Mouse (Mus musculus) limb, embryonic 13.5 days (tissue): ENCODE measurements around the gene Rps19. TPM values are rescaled to one million over a fixed set of nuclear protein-coding genes. Genes with fewer than 3 reads are reported as not detected.
A peak's percentile ranks its signal among the peaks of the same experiment; 100 is the strongest.

ENCODE experiments used
- ATAC-seq: fragments of 200-750 bp; cut with Nextera tagmentation; 2 replicates; pipeline ENCODE4 v1.8.0; 2017; ENCODE audit warnings: low read depth, moderate number of reproducible peaks, moderate TSS enrichment; ENCODE audit not compliant: low FRiP score
- H3K27ac ChIP-seq: fragments of 300-500 bp; sonication (generic); 2 replicates; pipeline ENCODE4 v1.5.1; 2015; ENCODE audit warnings: inconsistent platforms, mild to moderate bottlenecking, moderate library complexity
- H3K27me3 ChIP-seq: fragments of 300-500 bp; sonication (generic); 2 replicates; pipeline ENCODE4 v1.6.1; 2015; ENCODE audit warnings: mild to moderate bottlenecking, inconsistent platforms
- H3K36me3 ChIP-seq: fragments of 300-500 bp; sonication (generic); 2 replicates; pipeline ENCODE4 v1.6.1; 2015; ENCODE audit warnings: inconsistent platforms, mild to moderate bottlenecking, moderate library complexity
- H3K4me1 ChIP-seq: fragments of 300-500 bp; sonication (generic); 2 replicates; pipeline ENCODE4 v1.6.1; 2015; ENCODE audit warnings: inconsistent platforms
- H3K4me2 ChIP-seq: fragments of 300-500 bp; sonication (generic); replicated peaks from 2 replicates; pipeline ENCODE4 v1.6.1; 2015; ENCODE audit warnings: inconsistent platforms, mild to moderate bottlenecking, moderate library complexity
- H3K4me3 ChIP-seq: fragments of 300-500 bp; sonication (generic); 2 replicates; pipeline ENCODE4 v1.5.1; 2015; ENCODE audit warnings: moderate library complexity, mild to moderate bottlenecking, inconsistent platforms
- H3K9ac ChIP-seq: fragments of 300-500 bp; sonication (generic); 2 replicates; pipeline ENCODE4 v1.6.1; 2015; ENCODE audit warnings: mild to moderate bottlenecking, inconsistent platforms
- H3K9me3 ChIP-seq: fragments of 300-500 bp; sonication (generic); 2 replicates; pipeline ENCODE4 v1.6.1; 2016; ENCODE audit warnings: inconsistent platforms
- WGBS: fragments of 180-500 bp; shearing (Covaris S2); methylation state at CpG from one replicate; pipeline ENCODE4 v1.1.7; 2015; 5-methylcytosine and 5-hydroxymethylcytosine counted together
- polyA plus RNA-seq: library from polyadenylated mRNA; unstranded; fragments of >200 nt; fragmentation: Nextera tagmentation; extraction: Ambion mirVana; gene quantifications from 2 replicates; pipeline ENCODE4 v1.2.1, GENCODE M21; 2015

The Rps19 gene
- polyA plus RNA-seq, 1 experiment from 2014 or later, result 2,528 TPM

DNA sequence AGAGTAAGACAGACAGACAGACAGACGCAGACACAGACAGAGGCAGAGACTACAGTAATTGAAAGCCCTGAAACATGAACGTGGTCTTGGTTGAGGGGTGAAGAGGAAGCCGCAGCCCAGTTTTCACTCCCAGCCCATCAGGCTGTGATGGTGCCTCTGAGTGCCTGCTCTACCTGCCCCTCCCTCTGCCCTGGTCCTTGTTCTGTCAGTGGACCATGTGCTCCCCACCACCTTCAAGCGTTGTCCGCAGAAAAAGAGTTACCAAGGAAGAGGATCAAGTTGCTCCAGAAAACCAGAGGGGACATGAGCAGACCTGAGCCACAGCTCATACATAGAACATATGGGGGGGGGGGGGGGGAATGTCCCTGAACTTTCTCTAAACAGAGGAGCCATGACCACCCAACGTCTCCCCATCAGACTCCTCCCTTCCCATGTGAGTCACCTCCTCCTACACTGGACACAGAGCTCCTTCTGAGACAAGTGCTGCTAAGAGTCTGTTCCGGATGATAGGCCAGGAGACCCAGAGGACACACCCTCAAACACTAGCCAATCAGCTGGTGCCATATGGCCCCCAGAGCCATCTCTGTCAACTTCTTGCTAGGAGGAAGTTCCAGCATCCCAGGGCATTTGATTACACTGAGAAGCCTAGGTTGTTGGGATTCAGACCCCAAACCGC is 31.5 kb upstream of the Rps19 start:
- H3K4me2 ChIP-seq, result no peak overlapping the region
- peak; percentile 45; the same call in 1 of the 2 replicates for ATAC-seq
- WGBS, result 75% methylated on average over 8 of the region's 8 CpGs
- H3K9me3 ChIP-seq, result no peaks in the 10 kb centered on the region
- H3K4me1 ChIP-seq, result peaks cover 5% of the 10 kb centered on the region; the same call in 1 of the 2 replicates
- H3K9ac ChIP-seq, result no peak overlapping the region
- no peak overlapping the region for H3K27ac ChIP-seq
- no peak overlapping the region for H3K4me3 ChIP-seq
- H3K27me3 ChIP-seq, result no peaks in the 10 kb centered on the region
- H3K36me3 ChIP-seq, result no peaks in the 10 kb centered on the region

DNA sequence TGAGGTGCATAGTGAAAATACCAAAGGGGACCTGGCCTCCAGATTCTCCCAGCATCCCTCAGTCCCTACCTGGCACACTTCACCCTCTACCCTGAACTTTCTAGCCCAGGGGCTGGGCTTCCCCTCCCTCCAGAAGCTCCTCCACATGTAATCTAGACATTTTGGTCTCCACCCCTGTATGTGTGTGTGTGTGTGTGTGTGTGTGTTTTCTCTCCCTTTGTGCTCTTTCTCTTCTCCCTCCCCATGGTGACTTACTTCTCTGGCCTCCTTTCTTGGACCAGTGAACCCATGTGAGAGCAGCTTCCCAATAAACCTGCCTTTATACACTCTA is 31.0 kb upstream of the Rps19 start:
- Histone ChIP-seq H3K4me2 (no peak overlapping the region), H3K4me1 (peaks cover 5% of the 10 kb centered on the region; the same call in 1 of the 2 replicates), H3K9me3 (no peaks in the 10 kb centered on the region), H3K27ac (no peak overlapping the region), H3K9ac (no peak overlapping the region), H3K4me3 (no peak overlapping the region), H3K36me3 (no peaks in the 10 kb centered on the region), H3K27me3 (no peaks in the 10 kb centered on the region)
- no peak for ATAC-seq

DNA sequence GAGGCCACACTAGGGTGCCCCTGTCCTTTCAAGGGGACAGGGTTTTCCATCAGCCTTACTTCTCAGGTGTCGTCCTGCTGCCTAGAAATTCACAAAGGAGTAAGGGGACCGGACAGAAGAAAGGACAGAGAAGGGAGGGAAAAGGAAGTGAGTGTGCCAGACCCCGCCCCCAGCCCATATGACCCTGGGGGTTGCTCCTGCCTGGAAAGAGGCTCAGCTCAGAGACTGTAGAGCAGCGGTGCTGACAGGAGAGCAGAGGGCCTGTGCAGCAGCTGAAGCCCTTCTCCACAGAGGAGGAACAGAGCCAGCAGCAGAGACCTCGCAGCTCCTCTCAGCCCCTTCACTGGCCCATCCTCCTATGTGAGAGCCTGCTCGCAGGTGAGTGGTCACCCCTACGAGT is 30.5 kb upstream of the Rps19 start:
- H3K9me3 ChIP-seq, result no peaks in the 10 kb centered on the region
- H3K9ac ChIP-seq, result no peak overlapping the region
- no peak overlapping the region for H3K4me2 ChIP-seq
- H3K36me3 ChIP-seq, result no peaks in the 10 kb centered on the region
- no peak for ATAC-seq
- peaks cover 5% of the 10 kb centered on the region; the same call in 1 of the 2 replicates for H3K4me1 ChIP-seq
- H3K27me3 ChIP-seq, result no peaks in the 10 kb centered on the region
- no peak overlapping the region for H3K27ac ChIP-seq
- 31% methylated on average over 7 of the region's 7 CpGs for WGBS
- H3K4me3 ChIP-seq, result no peak overlapping the region

DNA sequence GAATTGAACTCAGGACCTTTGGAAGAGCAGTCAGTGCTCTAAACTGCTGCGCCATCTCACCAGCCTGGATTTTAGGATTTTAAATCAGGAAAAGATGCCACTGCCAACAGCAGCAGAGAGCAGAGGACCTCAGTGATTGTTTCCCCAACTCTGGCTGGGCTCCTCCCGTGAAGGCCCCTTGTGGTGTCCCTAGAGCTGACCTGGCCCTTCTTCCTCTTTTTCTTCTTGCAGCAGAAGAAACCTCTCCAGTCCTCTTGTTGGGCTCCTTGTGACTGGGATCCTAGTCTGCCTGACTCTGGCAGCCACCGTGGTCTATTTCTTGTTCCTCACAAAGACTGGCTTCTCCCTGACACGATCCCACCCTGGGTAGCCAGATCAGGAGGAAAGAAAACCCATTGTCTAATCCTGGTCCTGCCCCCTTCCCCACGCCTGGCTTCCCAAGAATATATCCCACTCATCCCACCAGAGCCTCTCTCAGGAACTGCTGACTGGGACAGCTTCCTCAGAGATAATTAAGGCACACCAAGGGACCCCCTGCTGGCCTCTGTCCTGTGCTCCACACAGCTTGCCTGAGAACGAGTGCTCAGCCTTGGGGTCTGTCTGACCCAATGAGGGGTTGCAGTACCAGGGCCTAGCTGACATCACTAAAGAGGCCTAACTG is 27.6 kb upstream of the Rps19 start:
- Histone ChIP-seq H3K4me3 (no peak overlapping the region), H3K27ac (no peak overlapping the region), H3K9me3 (no peaks in the 10 kb centered on the region), H3K4me2 (no peak overlapping the region), H3K36me3 (no peaks in the 10 kb centered on the region), H3K9ac (no peak overlapping the region), H3K27me3 (no peaks in the 10 kb centered on the region), H3K4me1 (peaks cover 5% of the 10 kb centered on the region; the same call in 1 of the 2 replicates)
- 45% methylated on average over 6 of the region's 6 CpGs for WGBS
- no peak for ATAC-seq

DNA sequence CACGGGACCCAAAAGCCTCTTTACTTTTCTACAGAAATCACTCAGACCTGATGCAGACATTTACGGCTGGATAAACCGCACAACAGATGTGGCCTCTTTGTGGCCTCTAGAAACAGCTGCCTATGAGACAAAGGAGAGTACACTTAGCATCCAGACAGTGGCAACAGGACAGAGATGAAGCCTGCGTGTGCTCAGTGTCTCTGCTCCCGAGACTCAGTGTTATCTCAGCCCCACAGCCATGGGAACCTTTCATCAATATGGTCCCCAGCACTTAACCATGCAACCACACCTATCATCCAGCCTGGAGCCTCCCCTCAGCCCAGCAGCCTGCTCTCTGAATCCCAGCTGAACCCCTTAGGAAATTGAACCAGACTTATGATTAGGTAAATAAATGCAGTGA is 24.9 kb upstream of the Rps19 start:
- no peaks in the 10 kb centered on the region for H3K4me1 ChIP-seq
- no peaks in the 10 kb centered on the region for H3K9me3 ChIP-seq
- no peak overlapping the region for H3K4me2 ChIP-seq
- no peak overlapping the region for H3K4me3 ChIP-seq
- no peak overlapping the region for H3K9ac ChIP-seq
- 67% methylated on average over 5 of the region's 5 CpGs for WGBS
- no peak overlapping the region for H3K27ac ChIP-seq
- no peaks in the 10 kb centered on the region for H3K27me3 ChIP-seq
- ATAC-seq, result no peak
- no peaks in the 10 kb centered on the region for H3K36me3 ChIP-seq

DNA sequence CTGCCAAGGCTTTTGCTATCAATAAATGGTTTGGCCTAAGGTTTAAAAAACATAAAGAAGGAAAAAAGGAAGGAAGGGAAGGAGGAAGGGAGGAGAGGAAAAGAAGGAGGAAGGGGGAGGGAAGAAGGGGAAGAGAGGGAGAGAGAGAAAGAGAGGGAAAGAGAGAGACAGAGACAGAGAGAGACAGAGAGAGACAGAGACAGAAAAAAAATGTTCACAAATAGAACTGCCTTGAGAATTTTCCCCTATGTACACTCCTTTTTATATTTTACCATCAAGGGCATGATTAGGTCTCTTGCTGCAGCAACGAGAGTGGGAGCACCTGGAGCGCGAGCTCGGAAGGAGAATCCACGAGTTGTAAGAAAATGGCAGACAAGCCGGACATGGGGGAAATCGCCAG is 22.3 kb upstream of the Rps19 start, which contains the start of gene Gm9844:
Gene Gm9844, plus strand, starts transcription at position 301 of the 400 bp plus-strand sequence.
- ATAC-seq, result no peak
- Histone ChIP-seq H3K4me3 (no peak within 1 kb of the TSS), H3K27ac (no peak within 1 kb of the TSS), H3K4me1 (no peaks in the 10 kb centered on the region), H3K9ac (no peak within 1 kb of the TSS), H3K9me3 (no peaks in the 10 kb centered on the region), H3K27me3 (peaks cover 4% of the 10 kb centered on the region; the same call in 1 of the 2 replicates), H3K4me2 (no peak within 1 kb of the TSS), H3K36me3 (no peaks in the 10 kb centered on the region)
- WGBS, result 83% methylated on average over 7 of the region's 7 CpGs

DNA sequence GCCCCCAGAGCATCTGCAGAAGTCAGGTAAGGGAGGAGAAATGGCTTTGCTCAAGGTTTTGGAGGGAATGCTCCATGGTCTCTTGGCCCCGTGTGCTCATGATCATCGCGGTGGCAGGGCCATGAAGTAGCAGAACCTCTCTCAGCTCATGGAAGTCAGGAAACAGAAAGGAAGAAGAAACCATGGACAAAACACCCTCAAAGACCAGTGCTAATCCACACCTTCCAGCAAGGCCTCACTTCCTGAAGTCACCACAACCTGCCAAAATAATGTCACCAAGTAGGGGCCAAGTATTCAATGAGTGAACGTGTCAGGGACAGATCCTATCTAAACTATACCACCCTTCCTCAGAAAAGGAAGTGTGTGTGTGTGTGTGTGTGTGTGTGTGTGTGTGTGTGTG is 21.3 kb upstream of the Rps19 start:
- no peaks in the 10 kb centered on the region for H3K9me3 ChIP-seq
- H3K4me1 ChIP-seq, result no peaks in the 10 kb centered on the region
- H3K27me3 ChIP-seq, result peaks cover 8% of the 10 kb centered on the region; the same call in 1 of the 2 replicates
- H3K4me2 ChIP-seq, result no peak overlapping the region
- H3K36me3 ChIP-seq, result no peaks in the 10 kb centered on the region
- WGBS, result 87% methylated on average over 4 of the region's 4 CpGs
- H3K9ac ChIP-seq, result no peak overlapping the region
- no peak overlapping the region for H3K27ac ChIP-seq
- no peak for ATAC-seq
- H3K4me3 ChIP-seq, result no peak overlapping the region

DNA sequence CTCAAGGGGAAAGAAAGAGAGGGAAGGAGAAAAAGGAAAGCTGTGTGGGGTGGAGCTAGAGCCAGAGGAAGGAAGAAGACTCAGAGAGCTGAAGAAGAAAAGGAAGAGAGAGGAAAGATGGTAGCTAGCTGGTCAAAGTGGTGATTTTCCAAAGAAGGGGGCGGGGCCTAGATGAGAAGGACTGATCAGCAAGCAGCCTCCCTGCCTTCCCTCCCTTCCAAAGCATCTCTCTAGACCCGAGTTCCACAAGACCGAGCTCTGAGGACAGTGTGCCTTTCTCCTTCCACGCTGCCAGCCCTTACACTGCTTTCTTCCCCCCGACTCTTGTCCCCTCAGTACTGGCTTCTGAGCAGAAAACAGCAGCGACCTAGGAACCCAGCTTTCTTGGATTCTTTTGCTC is 20.0 kb upstream of the Rps19 start:
- WGBS, result 35% methylated on average over 6 of the region's 6 CpGs
- Histone ChIP-seq H3K9me3 (no peaks in the 10 kb centered on the region), H3K9ac (no peak overlapping the region)

DNA sequence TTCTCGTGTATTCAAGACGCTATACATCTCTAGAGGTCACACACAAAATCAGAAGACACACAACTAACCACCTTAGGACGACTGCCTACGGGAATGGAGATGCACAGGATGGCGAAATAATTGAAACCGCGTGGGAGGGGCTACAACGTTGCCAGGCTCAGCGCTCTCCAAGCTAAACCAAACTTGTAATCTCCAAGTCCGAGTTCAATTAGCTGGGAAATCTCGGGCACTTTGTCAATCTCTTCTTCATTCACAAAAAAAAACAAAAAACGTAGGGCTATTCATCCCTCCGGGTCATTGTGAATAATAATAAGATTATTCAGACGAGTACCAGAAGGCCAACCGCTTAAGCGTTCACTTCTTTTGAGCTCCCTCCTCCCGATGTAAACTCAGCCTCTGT is 15.1 kb upstream of the Rps19 start:
- Histone ChIP-seq H3K4me1 (no peaks in the 10 kb centered on the region), H3K4me2 (no peak overlapping the region), H3K27ac (no peak overlapping the region), H3K4me3 (no peak overlapping the region), H3K27me3 (peaks cover 22% of the 10 kb centered on the region), H3K9me3 (peaks cover 6% of the 10 kb centered on the region; the same call in 1 of the 2 replicates), H3K9ac (no peak overlapping the region), H3K36me3 (no peaks in the 10 kb centered on the region)
- no peak for ATAC-seq
- 70% methylated on average over 17 of the region's 17 CpGs for WGBS

More for the DNA sequence above, 20.0 kb upstream of the Rps19 start:
- no peak overlapping the region for H3K4me3 ChIP-seq
- H3K4me1 ChIP-seq, result no peaks in the 10 kb centered on the region
- H3K36me3 ChIP-seq, result no peaks in the 10 kb centered on the region
- H3K4me2 ChIP-seq, result no peak overlapping the region
- no peak for ATAC-seq
- peaks cover 10% of the 10 kb centered on the region; the same call in 1 of the 2 replicates for H3K27me3 ChIP-seq
- H3K27ac ChIP-seq, result no peak overlapping the region

DNA sequence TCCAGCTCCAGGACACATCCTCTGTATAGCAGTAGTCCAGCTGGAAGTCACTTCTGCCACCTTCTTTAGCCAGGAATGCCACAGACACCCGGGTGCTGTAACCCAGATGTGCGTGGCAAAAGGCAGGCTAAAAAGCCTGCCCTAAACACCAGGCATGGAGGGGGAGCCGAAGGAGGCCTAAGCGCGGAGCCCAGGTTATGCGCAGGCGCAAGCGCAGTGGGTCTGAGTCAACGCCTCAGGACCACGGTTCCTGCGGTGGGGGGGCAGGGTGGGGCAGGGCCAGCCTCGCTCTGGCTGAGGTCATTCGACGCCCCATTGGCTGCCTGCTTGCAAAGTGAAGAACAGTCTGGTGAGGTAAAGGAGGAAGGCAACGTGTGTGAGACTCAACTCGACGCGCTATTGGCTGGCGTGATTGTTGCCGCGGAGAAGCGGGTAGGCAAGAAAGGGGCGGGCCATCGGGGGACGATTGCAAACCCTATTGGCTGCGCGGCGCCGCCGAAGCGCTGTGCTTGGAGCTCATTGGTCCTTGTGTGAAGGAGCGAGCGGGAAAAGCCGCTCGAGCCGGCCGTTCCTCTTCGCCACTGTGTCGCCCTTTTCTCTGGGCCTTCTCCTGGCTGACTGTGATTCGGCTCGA is 14.5 kb upstream of the Rps19 start, which contains the start of the genes Lypd4 and Dmrtc2:
Gene Lypd4, minus strand, starts transcription at position 410 of the 634 bp plus-strand sequence.
Gene Dmrtc2, plus strand, starts transcription at position 526 of the 634 bp plus-strand sequence.
- Histone ChIP-seq H3K9me3 (peaks cover 6% of the 10 kb centered on the region; the same call in 1 of the 2 replicates), H3K36me3 (no peaks in the 10 kb centered on the region), H3K4me3 (no peak within 1 kb of the TSS), H3K9ac (no peak within 1 kb of the TSS), H3K4me2 (no peak within 1 kb of the TSS), H3K4me1 (no peaks in the 10 kb centered on the region), H3K27ac (no peak within 1 kb of the TSS), H3K27me3 (peaks cover 22% of the 10 kb centered on the region)
- ATAC-seq, result no peak
- 53% methylated on average over 41 of the region's 41 CpGs for WGBS

DNA sequence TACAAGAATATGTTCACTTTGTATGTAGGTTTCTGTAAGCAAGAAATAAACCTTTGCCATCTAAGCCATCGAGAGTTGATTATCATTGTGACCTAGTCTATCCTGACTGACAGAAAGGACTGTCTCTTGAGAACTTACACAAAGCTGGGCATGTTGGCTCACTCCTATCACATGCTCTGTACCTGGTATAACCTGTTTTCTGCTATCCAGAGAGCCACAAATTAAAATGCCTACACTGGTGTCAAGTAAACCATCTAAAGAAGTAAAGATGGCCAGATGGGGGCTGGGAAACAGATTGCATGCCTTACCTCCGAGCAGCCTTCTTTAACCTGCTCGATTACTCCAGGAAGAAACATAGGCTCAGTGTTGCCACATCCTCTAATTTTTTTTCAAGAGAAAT is 6.6 kb upstream of the Rps19 start:
- Histone ChIP-seq H3K4me3 (no peak overlapping the region), H3K36me3 (no peaks in the 10 kb centered on the region), H3K4me2 (no peak overlapping the region), H3K9me3 (no peaks in the 10 kb centered on the region), H3K9ac (no peak overlapping the region), H3K27ac (no peak overlapping the region), H3K27me3 (no peaks in the 10 kb centered on the region; the same call in 1 of the 2 replicates), H3K4me1 (peaks cover 15% of the 10 kb centered on the region)
- ATAC-seq, result no peak
- WGBS, result 51% methylated on average over 3 of the region's 3 CpGs

DNA sequence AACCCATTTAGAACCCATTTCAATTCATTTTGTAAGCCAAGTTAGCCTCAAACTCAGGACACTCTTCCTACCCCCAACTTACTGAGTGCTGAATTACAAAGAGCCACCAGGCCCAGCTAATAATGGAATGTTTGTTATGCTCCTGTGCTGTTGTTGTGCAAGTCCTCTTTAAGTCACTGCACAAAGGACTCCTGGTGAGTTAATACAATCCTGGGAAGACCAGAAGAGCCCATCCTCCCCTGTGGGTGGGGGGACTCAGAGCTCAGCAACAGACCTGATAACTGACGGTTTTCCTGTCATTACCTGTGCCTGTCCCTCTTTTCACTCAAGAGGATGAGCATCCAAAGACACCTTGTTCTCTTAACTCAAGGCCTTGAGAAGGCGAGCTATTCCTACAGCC is 4.6 kb upstream of the Rps19 start:
- H3K27me3 ChIP-seq, result no peaks in the 10 kb centered on the region; the same call in 1 of the 2 replicates
- H3K4me1 ChIP-seq, result peaks cover 15% of the 10 kb centered on the region
- H3K27ac ChIP-seq, result no peak overlapping the region
- H3K4me3 ChIP-seq, result no peak overlapping the region
- H3K36me3 ChIP-seq, result no peaks in the 10 kb centered on the region
- no peak for ATAC-seq
- no peak overlapping the region for H3K4me2 ChIP-seq
- no peaks in the 10 kb centered on the region for H3K9me3 ChIP-seq
- 38% methylated on average over 2 of the region's 2 CpGs for WGBS
- no peak overlapping the region for H3K9ac ChIP-seq
